Mouse (Mus musculus): ENCODE data around the gene Hoxb1.

GRCm38 (mm10) chr11:96338957-96339855, 26.3 kb upstream of the Hoxb1 start:
- no peak for TF ChIP-seq EP300 (IDR thresholded peaks at IDR 0.05; ENCODE audit: insufficient read depth, low read depth, low read length)
- no peak for TF ChIP-seq CTCF (IDR thresholded peaks at IDR 0.05)
- no peak for TF ChIP-seq POLR2A (IDR thresholded peaks at IDR 0.05; ENCODE audit: insufficient read depth, low read depth, low read length)
